Mouse (Mus musculus) T-helper 17 cell (primary cell): Measurements from ENCODE around the gene Zfp865.

Experiments
- in situ Hi-C, 2 experiments: fragments of 300-600 bp; cut with MboI, MseI; formaldehyde crosslinking; loops; 1 replicate in 1 of 2; 2 replicates in 1 of 2; pipeline ENCODE4 v1.15.1; 2025; ENCODE audit warnings: high pct_unique_total_duplicates in 2 of 2

Zfp865 gene

DNA sequence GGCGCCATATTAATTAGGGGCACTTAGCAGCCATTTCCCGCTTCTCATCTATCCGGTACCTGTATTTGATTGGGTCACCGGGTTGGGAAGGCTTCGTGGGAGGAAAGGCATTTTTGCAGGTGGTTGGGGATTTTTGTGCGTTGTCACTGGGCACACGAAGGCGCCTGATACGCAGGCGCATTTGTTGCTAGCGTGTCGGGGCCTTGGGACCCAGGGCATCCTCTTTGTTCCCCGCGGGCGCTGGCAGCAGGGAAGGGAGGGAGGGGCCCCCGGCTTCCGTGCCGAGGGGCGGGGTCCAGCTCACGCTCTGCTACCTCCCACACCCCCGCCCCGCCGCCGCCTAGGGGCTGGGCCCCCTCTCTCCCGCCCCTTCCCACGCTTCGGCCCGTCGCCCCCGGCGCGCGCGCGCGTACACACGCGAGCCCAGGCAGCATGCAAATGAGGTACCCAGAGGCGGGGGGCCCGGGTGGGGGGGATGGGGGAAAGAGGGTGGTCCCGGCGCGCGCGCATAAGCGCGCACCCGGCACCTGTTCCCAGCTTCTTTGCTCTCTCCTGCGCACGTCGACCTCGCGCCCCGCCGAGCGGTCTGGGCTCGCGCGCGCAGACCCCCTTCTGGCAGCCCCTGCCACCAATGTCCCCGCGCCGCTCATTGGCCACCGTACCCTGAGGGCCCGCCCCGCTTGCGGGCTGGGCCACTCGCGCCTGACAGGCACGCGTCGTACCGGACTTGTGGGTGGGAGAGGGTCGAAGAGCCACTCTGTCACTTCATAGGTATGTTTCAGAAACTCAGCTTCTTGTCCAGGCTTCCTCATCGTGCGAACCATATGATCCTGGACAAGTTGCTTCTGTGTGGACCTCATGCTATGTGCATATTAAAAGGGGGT, 4.8 kb upstream of the Zfp865 start, which contains the start of gene Gm44973:
Gene Gm44973 (plus strand): TSS at position 379 of the 884 bp plus-strand sequence.
- in situ Hi-C loops: loop anchor here (5.0 to 10.0 kb wide), 3 partner anchors 98 to 1311 kb away; partner anchors contain the start of genes Rps9 (in 1 of the 2), Zfp628 (in 1 of the 2) and Zfp787 (in 1 of the 2)

DNA sequence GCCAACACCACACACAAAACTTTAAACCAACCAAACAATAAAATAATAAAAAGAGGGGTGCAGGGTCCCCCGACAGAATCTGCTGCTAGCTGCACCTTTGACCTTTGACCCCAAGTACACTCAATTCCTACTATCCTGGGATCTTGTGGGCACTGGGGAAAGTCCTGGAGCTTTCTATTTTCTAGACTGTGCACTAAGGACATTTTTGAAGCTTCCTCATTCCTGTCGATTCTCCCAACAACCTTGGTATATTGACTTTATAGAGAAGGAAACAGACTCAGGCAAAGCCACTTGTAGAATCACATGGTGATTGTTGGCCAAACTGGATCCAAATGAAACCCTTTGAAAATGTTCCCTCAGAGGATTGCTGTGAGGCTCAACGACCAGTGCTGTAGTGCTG, 4.1 kb upstream of the Zfp865 start:
- in situ Hi-C loops: loop anchor here (5.0 to 10.0 kb wide), 3 partner anchors 99 to 1311 kb away; partner anchors contain the start of genes Rps9 (in 1 of the 2), Zfp628 (in 1 of the 2) and Zfp787 (in 1 of the 2)

DNA sequence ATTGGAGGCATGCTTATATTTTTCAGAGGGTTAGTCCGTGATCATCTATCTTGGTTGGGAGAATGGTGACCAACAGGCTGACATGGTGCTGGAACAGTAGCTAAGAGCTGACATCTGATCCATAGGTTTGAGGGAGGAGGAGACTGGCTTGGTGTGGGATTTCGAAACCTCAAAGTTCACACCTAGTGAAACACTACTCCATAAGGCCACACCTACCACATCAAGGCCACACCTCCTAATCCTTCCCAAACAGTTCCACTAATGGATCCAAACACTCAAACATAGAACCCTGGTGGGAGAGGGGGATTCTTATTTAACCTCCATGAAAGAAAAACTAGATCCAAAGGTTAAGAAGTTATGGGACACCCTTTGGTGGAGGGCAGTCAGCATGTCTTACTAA, 3.3 kb upstream of the Zfp865 start:
- in situ Hi-C loops: loop anchor here (5.0 to 10.0 kb wide), 3 partner anchors 100 to 1312 kb away; partner anchors contain the start of genes Rps9 (in 1 of the 2), Zfp628 (in 1 of the 2) and Zfp787 (in 1 of the 2)

DNA sequence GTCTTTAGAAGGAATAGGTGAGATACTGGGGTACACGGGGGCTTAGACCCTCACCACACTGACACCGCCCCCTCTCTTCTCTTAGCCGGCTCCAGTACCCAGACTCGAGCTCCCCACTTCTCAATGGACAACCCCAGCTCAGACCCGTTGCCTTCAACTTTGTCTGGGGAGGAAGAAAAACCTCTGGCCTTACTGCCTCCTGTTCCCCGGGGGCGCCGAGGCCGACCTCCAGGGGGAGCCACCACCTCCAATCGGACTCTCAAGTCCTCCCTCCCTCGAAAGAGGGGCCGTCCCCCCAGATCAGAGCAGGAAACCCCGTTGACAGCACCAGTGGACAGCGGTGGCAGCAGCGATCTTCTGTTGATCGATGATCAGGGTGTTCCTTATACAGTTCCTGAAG, 2.8 kb upstream of the Zfp865 start:
- in situ Hi-C loops: loop anchor here (5.0 to 10.0 kb wide), 3 partner anchors 100 to 1313 kb away; partner anchors contain the start of genes Rps9 (in 1 of the 2), Zfp628 (in 1 of the 2) and Zfp787 (in 1 of the 2)

DNA sequence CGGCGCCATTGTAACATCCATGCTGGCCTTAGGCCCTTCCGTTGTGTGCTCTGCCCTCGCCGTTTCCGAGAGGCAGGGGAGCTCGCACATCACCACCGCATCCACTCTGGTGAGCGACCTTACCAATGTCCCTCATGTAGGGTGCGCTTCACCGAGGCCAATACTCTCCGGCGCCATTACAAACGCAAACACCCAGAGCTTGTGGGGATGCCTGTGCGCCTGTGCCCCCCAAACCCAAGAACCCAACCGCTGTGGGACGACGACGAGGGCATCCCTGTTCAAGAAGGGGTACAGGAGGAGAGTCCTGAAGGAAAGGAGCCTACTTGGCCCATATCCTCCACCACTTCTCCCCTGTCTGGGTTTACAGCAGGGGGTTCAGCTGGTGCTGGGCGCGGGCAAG, 2.2 kb upstream of the Zfp865 start:
- in situ Hi-C loops: loop anchor here (5.0 to 10.0 kb wide), 3 partner anchors 101 to 1313 kb away; partner anchors contain the start of genes Rps9 (in 1 of the 2), Zfp628 (in 1 of the 2) and Zfp787 (in 1 of the 2)

DNA sequence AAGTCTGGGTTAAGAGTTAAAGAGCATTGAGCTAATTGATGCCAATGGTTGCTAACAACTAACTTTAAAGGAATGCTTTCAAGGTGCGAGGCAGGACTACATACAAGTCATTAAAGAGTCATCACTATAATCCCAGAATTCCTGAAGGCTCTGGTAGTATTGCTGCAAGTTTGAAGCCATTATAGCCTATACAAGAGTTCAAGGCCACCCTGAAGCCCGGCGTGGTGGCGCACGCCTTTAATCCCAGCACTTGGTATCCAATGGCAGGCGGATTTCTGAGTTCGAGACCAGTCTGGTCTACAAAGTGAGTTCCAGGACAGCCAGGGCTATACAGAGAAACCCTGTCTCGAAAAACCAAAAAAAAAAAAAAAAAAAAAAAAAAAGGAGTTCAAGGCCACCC, 600 bp upstream of the Zfp865 start:
- in situ Hi-C loops: loop anchor here (5.0 to 10.0 kb wide), 3 partner anchors 102 to 1315 kb away; partner anchors contain the start of genes Rps9 (in 1 of the 2), Zfp628 (in 1 of the 2) and Zfp787 (in 1 of the 2)

DNA sequence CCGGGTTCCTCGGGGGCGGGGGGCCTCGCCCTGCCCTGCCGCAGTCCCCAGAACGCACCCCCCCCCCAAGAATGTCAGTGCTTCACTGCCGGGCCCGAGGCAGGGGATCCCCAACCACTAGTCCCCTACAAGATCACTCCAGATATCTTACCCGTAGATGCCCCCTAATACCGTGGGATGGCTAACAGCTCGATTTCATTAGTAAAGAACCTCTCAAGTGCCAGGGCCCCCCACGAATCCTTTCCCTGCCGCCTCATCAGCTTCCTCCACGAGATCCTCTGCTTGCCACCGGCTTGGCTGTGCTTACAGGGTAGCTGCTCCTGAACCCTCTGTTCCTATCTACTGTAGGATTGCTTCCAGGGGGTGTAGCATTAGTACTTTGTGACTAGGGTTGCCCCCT, 509 bp downstream of the Zfp865 start:
- in situ Hi-C loops: no loop called here

DNA sequence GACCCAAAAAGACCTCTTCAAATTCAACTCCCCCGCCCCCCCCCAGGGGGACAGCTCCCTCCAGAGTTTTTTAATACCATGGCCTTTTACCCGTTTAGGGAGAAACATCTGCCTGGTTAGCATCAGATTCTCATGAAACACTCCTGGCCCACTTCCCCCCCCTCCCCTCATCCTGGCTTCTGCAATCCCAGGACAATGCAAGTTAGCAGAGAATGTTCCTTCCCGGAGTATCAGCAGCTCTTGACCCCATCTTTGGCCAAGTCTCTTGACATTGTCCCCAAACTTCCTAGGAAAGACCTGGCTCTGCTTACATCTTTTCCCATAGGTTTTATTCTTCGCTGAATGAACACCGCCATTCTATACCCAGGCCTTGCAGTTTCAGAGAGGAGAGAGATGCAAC, 1.0 kb downstream of the Zfp865 start:
- in situ Hi-C loops: no loop called here

DNA sequence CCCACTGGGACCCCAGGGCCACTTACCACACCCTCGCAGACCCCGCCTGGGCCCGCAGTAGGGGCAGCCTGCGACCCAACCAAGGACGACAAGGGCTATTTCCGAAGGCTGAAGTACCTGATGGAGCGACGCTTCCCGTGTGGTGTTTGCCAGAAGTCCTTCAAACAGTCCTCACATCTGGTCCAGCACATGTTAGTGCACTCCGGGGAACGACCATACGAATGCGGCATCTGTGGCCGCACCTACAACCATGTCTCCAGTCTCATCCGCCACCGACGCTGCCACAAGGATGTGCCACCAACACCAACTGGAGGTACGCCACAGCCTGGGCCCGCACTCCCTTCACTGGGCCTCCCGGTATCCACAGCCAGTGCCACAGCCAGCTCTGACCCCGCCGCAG, 9.4 kb downstream of the Zfp865 start:
- in situ Hi-C loops: no loop called here

DNA sequence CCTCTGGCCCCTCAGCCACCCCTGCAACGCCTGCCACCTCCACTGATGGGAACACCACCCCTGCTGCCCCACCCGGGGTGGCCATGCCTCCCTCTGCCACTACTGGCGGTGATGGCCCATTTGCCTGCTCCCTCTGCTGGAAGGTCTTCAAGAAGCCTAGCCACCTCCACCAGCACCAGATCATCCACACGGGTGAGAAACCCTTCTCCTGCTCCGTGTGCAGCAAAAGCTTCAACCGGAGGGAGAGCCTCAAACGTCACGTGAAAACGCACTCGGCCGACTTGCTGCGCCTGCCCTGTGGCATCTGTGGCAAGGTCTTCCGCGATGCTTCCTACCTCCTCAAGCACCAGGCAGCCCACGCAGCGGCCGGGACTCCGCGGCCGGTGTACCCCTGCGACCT, 9.8 kb downstream of the Zfp865 start:
- in situ Hi-C loops: no loop called here

DNA sequence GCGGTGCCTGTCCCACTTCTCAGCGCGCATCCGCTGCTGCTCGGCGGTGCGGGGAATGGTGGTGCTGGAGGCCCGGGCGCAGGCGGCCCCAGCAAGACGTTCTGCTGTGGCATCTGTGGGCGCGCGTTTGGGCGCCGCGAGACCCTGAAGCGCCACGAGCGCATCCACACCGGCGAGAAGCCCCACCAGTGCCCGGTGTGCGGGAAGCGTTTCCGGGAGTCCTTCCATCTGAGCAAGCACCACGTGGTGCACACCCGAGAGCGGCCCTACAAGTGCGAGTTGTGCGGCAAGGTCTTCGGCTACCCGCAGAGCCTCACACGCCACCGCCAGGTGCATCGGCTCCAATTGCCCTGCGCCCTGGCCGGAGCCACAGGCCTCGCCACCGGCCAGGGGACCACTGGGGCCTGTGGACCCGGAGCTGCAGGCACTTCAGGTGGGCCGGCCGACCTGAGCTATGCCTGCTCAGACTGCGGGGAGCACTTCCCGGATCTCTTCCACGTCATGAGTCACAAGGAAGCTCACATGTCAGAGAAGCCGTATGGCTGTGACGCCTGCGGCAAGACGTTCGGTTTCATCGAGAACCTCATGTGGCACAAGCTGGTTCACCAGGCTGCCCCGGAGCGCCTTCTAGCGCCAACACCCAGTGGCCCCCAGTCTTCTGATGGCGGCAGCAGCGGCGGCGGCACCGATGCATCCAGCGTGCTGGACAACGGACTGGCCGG, 10.5 kb downstream of the Zfp865 start:
- in situ Hi-C loops: no loop called here

DNA sequence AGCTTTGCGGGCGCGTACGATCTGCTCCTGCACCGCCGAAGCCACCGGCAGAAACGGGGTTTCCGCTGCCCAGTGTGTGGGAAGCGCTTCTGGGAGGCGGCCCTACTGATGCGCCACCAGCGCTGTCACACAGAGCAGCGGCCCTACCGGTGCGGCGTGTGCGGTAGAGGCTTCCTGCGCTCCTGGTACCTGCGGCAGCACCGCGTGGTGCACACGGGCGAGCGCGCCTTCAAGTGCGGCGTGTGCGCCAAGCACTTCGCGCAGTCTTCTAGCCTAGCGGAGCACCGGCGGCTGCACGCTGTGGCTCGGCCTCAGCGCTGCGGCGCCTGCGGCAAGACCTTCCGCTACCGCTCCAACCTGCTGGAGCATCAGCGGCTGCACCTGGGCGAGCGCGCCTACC, 11.3 kb downstream of the Zfp865 start:
- in situ Hi-C loops: no loop called here

DNA sequence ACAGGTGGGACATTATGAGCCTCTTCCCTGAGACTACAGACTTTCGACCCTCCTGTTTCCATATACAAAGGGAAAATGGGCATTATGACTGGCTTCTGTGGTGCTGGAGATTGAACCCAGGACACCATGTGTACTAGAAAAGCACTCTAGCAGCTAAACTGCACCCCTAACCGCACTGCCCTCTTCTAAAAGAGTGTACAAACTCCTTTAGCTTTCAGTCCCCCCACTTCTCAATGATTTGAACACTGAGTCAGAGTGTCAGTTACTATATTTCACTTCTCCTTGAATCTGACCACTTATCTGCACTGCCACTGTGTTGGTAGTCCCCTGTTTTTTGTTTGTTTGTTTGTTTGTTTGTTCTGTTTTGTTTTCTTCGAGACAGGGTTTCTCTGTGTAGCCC, 13.6 kb downstream of the Zfp865 start, which contains the start of gene 4632433K11Rik:
Gene 4632433K11Rik (plus strand): TSS at position 301 of the 400 bp plus-strand sequence.
- in situ Hi-C loops: no loop called here

DNA sequence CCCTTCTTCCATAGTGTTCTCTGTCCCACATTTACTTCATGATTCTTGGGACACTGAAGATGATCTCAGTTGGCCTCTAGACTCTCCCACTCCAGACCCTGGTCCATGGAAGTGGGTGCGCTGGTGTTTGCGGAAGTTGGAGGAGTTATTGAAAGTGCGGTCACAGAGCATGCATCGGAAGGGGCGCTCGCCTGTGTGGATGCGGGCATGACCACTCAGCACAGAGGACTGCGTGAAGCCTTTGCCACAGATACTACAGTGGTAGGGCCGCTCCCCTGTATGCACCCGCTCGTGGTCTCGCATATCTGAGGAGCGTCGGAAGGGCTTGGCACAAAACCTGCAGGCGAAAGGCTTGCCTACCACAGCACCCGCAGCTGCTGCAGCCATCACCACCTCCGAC, 15.5 kb downstream of the Zfp865 start:
- in situ Hi-C loops: no loop called here

DNA sequence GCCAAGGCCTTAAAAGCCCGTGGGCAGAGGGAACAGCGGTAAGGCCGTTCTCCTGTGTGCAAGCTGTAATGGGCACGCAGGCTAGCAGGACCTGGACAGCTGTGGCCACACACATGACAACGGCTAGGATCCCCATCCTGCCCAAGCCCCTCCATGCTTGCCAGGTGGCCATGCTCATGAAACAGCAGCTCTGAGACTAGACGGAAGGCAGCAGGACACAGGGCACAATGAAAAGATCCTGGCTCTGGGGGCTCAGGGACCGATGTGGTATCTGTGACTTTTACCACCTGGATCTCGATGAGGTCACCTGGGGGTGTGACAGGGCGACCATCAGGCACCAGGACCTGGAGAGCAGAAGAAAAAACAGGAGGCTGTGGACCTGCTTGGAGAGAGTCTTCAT, 16.0 kb downstream of the Zfp865 start:
- in situ Hi-C loops: no loop called here

DNA sequence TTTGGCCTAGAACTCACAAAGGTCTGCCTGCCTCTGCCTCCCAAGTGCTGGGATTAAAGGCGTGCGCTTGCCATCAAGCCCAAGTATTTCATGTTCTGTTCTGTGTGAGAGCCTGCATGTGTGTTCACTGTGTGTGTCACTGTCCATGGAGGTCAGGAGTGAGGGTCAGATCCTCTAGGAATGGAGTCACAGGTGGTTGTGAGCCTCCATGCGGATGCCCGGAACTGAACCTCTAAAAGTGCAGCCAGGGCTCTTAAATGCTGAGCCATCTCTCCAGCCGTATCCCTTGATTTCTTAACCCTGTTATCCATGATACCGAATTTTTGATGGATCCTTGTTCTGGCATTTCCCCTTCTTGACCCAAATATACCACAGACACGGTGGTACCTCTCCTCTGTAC, 16.9 kb downstream of the Zfp865 start:
- in situ Hi-C loops: no loop called here

DNA sequence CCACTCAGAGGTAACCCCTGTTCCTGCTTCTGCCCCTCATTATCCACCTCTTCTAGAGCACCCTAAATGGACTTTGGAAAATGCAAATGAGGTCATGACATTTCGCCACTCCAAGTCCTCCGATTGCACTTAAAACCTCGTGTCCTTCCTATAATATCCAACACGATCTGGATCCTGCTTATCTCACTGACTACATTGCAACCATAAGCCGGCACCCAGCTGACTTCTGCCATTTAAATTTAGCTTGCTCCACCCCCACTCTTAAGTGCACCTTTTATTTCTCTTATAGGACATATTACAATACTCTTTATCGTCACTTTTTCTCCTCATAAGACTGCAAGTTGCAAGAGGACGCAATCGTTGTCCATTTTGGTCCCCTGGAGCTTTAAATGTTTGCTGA, 17.3 kb downstream of the Zfp865 start:
- in situ Hi-C loops: no loop called here

DNA sequence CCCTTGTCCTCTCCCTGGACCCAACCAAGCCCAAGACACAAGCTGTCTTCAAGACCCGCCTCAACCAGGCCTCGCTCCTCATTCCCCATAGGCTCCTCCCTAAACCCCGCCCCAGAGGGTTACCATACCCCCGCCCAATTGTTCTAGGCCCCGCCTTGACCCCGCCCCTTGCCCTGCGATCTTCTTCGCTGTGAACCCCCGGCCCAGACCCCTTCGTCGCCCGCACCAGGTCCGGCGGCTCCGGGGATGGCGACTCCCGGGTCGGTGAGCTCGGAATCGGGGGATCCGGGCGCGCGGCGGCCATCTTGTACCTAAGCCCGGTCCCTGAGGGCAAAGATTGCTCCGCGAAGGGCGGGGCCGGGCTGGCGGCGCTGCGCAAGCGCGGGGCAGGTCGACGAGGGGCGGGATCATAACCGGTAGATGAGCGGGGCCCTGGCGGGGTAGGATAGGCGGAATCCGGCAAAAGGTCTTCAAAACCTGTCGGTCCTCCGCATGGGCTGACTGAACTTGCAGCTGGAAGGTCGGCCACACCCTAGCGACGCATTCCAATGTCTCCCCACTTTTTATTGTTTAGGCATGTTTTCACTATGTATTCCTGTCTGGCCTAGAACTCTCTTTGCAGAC, 18.0 kb downstream of the Zfp865 start, which contains the start of gene Zfp784:
Gene Zfp784 (minus strand): TSS at position 338 of the 624 bp plus-strand sequence.
- in situ Hi-C loops: no loop called here

DNA sequence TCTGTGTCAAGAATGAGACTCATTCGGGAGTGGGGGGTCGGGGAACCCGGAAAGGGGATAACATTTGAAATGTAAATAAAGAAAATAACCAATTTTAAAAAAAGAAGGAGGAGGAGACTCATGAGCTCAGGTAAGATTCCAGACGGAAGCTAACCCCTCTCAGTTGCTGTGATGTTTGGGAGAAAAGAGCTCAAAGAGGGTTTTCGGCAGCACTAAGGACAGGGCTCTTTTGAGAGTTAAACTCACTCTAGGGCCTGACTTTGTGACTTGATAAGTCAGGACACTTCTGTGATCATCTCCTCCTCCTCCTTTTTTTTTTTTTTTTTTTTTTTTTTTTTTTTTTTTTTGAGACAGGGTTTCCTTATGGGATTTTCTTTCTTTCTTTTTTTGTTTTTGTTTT, 18.8 kb downstream of the Zfp865 start:
- in situ Hi-C loops: no loop called here

DNA sequence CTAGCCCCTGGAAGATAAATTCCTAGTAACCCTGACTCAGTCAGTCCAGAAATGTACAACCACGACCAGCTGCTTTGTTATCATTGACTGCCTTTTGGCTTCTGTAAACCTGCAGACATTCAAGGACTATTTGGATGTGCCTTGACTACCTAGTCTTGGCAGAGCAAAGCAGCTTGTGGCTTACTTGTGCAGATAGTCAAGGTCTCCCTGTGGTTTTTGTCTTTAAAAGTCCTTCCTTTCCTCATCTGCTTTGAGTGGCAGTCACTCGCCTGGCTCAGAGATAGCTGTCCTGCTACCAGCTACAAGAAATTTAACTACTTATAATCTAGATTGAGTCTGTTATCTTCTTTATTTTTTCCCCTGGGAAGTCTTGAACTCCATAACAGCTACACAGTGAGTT, 24.8 kb downstream of the Zfp865 start:
- in situ Hi-C loops: no loop called here

DNA sequence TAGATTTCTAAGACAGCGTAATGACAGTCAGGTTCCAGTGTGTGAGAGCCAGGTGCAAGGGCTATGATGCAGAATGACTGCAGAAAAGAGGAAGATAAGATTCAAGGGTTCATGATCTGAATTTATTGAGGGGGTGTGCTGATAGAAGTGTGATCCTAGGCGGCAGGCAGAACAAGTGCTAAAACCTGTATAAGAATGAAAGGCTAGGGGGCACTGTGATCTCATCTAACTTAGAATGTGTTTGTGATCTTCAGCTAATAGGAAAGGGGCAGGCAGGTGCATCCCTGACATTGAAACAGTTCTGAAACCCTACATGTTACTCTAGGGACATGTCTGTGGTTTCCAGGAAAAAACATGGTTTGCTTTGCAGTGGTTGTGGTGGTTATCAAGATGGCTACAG, 25.9 kb downstream of the Zfp865 start:
- in situ Hi-C loops: no loop called here
